Mouse (Mus musculus): ENCODE results near the gene Tmem98. TPM values are rescaled to one million over a fixed set of nuclear protein-coding genes. Genes with fewer than 3 reads are reported as not detected.

Tmem98 gene
- polyA plus RNA-seq, 1 experiment from 2014 or later, result 80.3 TPM

- 54% methylated on average over 3 of the region's 3 CpGs for WGBS
- H3K4me2 ChIP-seq (replicated peaks; ENCODE audit: low read depth, low read length), result no peak overlapping the region
- H3K9ac ChIP-seq (ENCODE audit: low read depth, low read length), result no peak overlapping the region
- H3K36me3 ChIP-seq (ENCODE audit: control insufficient read depth, insufficient read depth, low read length), result no peaks in the 10 kb centered on the region
- no peak for ATAC-seq (ENCODE audit: low FRiP score)
- H3K27ac ChIP-seq (ENCODE audit: low read depth, low read length), result no peak overlapping the region
- H3K27me3 ChIP-seq (ENCODE audit: control insufficient read depth, insufficient read depth, low read length), result no peaks in the 10 kb centered on the region
- no peak for DNase-seq (ENCODE audit: low spot score)
- H3K4me1 ChIP-seq (replicated peaks; ENCODE audit: control insufficient read depth, insufficient read depth, low read length), result no peaks in the 10 kb centered on the region
- H3K4me3 ChIP-seq (ENCODE audit: low read depth, low read length), result no peak overlapping the region
- no peaks in the 10 kb centered on the region for H3K9me3 ChIP-seq (ENCODE audit: control insufficient read depth, low read length)
Measured at GRCm38 (mm10) chr11:80802706-80803105, 7.3 kb upstream of the Tmem98 start.

GRCm38 (mm10) chr11:80808551-80809070 is 1.4 kb upstream of the Tmem98 start:
- WGBS, result 73% methylated on average over 6 of the region's 6 CpGs
- Histone ChIP-seq H3K9me3 (ENCODE audit: control insufficient read depth, low read length) (no peaks in the 10 kb centered on the region), H3K36me3 (ENCODE audit: control insufficient read depth, insufficient read depth, low read length) (no peaks in the 10 kb centered on the region), H3K4me2 (replicated peaks; ENCODE audit: low read depth, low read length) (no peak overlapping the region), H3K4me1 (replicated peaks; ENCODE audit: control insufficient read depth, insufficient read depth, low read length) (peaks cover 7% of the 10 kb centered on the region), H3K9ac (ENCODE audit: low read depth, low read length) (no peak overlapping the region), H3K27ac (ENCODE audit: low read depth, low read length) (no peak overlapping the region), H3K27me3 (ENCODE audit: control insufficient read depth, insufficient read depth, low read length) (no peaks in the 10 kb centered on the region), H3K4me3 (ENCODE audit: low read depth, low read length) (no peak overlapping the region)
- ATAC-seq (ENCODE audit: low FRiP score), result no peak
- DNase-seq (ENCODE audit: low spot score), result no peak

- Histone ChIP-seq H3K27ac (ENCODE audit: low read depth, low read length) (no peak overlapping the region; the same call in 1 of the 2 replicates), H3K4me3 (ENCODE audit: low read depth, low read length) (peak overlapping the region; percentile 66), H3K4me1 (replicated peaks; ENCODE audit: control insufficient read depth, insufficient read depth, low read length) (peaks cover 7% of the 10 kb centered on the region), H3K36me3 (ENCODE audit: control insufficient read depth, insufficient read depth, low read length) (0 out of 2 replicates have a peak, but pooled peaks cover 5% of the 10 kb centered on the region), H3K9me3 (ENCODE audit: control insufficient read depth, low read length) (no peaks in the 10 kb centered on the region), H3K9ac (ENCODE audit: low read depth, low read length) (peak overlapping the region; percentile 93), H3K4me2 (replicated peaks; ENCODE audit: low read depth, low read length) (peak overlapping the region; percentile 91), H3K27me3 (ENCODE audit: control insufficient read depth, insufficient read depth, low read length) (no peaks in the 10 kb centered on the region)
- DNase-seq (ENCODE audit: low spot score), result no peak
- ATAC-seq (ENCODE audit: low FRiP score), result peak; percentile 57
- WGBS, result 49% methylated on average over 5 of the region's 6 CpGs
Measured at GRCm38 (mm10) chr11:80809666-80809992, 346 bp upstream of the Tmem98 start.

GRCm38 (mm10) chr11:80811156-80811555 is 1.2 kb downstream of the Tmem98 start:
- Histone ChIP-seq H3K36me3 (ENCODE audit: control insufficient read depth, insufficient read depth, low read length) (peaks cover 8% of the 10 kb centered on the region; the same call in 1 of the 2 replicates), H3K4me2 (replicated peaks; ENCODE audit: low read depth, low read length) (peak overlapping the region; percentile 91), H3K4me1 (replicated peaks; ENCODE audit: control insufficient read depth, insufficient read depth, low read length) (peaks cover 7% of the 10 kb centered on the region), H3K27ac (ENCODE audit: low read depth, low read length) (no peak overlapping the region; the same call in 1 of the 2 replicates), H3K9me3 (ENCODE audit: control insufficient read depth, low read length) (no peaks in the 10 kb centered on the region), H3K4me3 (ENCODE audit: low read depth, low read length) (peak overlapping the region; percentile 66), H3K27me3 (ENCODE audit: control insufficient read depth, insufficient read depth, low read length) (no peaks in the 10 kb centered on the region), H3K9ac (ENCODE audit: low read depth, low read length) (peak overlapping the region; percentile 93)
- ATAC-seq (ENCODE audit: low FRiP score) (no peak), DNase-seq (ENCODE audit: low spot score) (peak; percentile 38)
- WGBS, result 25% methylated on average over 5 of the region's 5 CpGs

- DNase-seq (ENCODE audit: low spot score) (no peak), ATAC-seq (ENCODE audit: low FRiP score) (no peak)
- WGBS, result 87% methylated on average over 7 of the region's 7 CpGs
- Histone ChIP-seq H3K4me1 (replicated peaks; ENCODE audit: control insufficient read depth, insufficient read depth, low read length) (peaks cover 4% of the 10 kb centered on the region; the same call in 1 of the 2 replicates), H3K27me3 (ENCODE audit: control insufficient read depth, insufficient read depth, low read length) (no peaks in the 10 kb centered on the region), H3K9ac (ENCODE audit: low read depth, low read length) (no peak overlapping the region), H3K4me2 (replicated peaks; ENCODE audit: low read depth, low read length) (no peak overlapping the region), H3K9me3 (ENCODE audit: control insufficient read depth, low read length) (no peaks in the 10 kb centered on the region), H3K36me3 (ENCODE audit: control insufficient read depth, insufficient read depth, low read length) (peaks cover 8% of the 10 kb centered on the region; the same call in 1 of the 2 replicates), H3K27ac (ENCODE audit: low read depth, low read length) (no peak overlapping the region), H3K4me3 (ENCODE audit: low read depth, low read length) (no peak overlapping the region)
Measured at GRCm38 (mm10) chr11:80815354-80815753, 5.4 kb downstream of the Tmem98 start.

GRCm38 (mm10) chr11:80818060-80818697 is 8.2 kb downstream of the Tmem98 start:
- Histone ChIP-seq H3K9ac (ENCODE audit: low read depth, low read length) (no peak overlapping the region), H3K4me2 (replicated peaks; ENCODE audit: low read depth, low read length) (no peak overlapping the region), H3K4me1 (replicated peaks; ENCODE audit: control insufficient read depth, insufficient read depth, low read length) (no peaks in the 10 kb centered on the region), H3K4me3 (ENCODE audit: low read depth, low read length) (no peak overlapping the region), H3K9me3 (ENCODE audit: control insufficient read depth, low read length) (no peaks in the 10 kb centered on the region), H3K36me3 (ENCODE audit: control insufficient read depth, insufficient read depth, low read length) (peaks cover 10% of the 10 kb centered on the region; the same call in 1 of the 2 replicates), H3K27ac (ENCODE audit: low read depth, low read length) (0 out of 2 replicates have a peak overlapping the region, but pooled peaks have one; percentile 19), H3K27me3 (ENCODE audit: control insufficient read depth, insufficient read depth, low read length) (no peaks in the 10 kb centered on the region)
- WGBS, result 37% methylated on average over 11 of the region's 11 CpGs
- peak; percentile 84 for DNase-seq (ENCODE audit: low spot score)
- ATAC-seq (ENCODE audit: low FRiP score), result peak; percentile 27; the same call in 1 of the 2 replicates

GRCm38 (mm10) chr11:80820085-80820484 is 10.1 kb downstream of the Tmem98 start:
- 91% methylated on average over 3 of the region's 3 CpGs for WGBS
- no peak overlapping the region for H3K4me3 ChIP-seq (ENCODE audit: low read depth, low read length)
- no peaks in the 10 kb centered on the region for H3K9me3 ChIP-seq (ENCODE audit: control insufficient read depth, low read length)
- no peak overlapping the region for H3K4me2 ChIP-seq (replicated peaks; ENCODE audit: low read depth, low read length)
- H3K27ac ChIP-seq (ENCODE audit: low read depth, low read length), result no peak overlapping the region
- no peaks in the 10 kb centered on the region for H3K27me3 ChIP-seq (ENCODE audit: control insufficient read depth, insufficient read depth, low read length)
- no peaks in the 10 kb centered on the region for H3K4me1 ChIP-seq (replicated peaks; ENCODE audit: control insufficient read depth, insufficient read depth, low read length)
- H3K36me3 ChIP-seq (ENCODE audit: control insufficient read depth, insufficient read depth, low read length), result peaks cover 5% of the 10 kb centered on the region; the same call in 1 of the 2 replicates
- ATAC-seq (ENCODE audit: low FRiP score) (no peak), DNase-seq (ENCODE audit: low spot score) (no peak)
- H3K9ac ChIP-seq (ENCODE audit: low read depth, low read length), result no peak overlapping the region

- Histone ChIP-seq H3K27me3 (ENCODE audit: control insufficient read depth, insufficient read depth, low read length) (no peaks in the 10 kb centered on the region), H3K27ac (ENCODE audit: low read depth, low read length) (no peak overlapping the region), H3K36me3 (ENCODE audit: control insufficient read depth, insufficient read depth, low read length) (peaks cover 2% of the 10 kb centered on the region; the same call in 1 of the 2 replicates), H3K4me2 (replicated peaks; ENCODE audit: low read depth, low read length) (no peak overlapping the region), H3K9ac (ENCODE audit: low read depth, low read length) (no peak overlapping the region), H3K9me3 (ENCODE audit: control insufficient read depth, low read length) (no peaks in the 10 kb centered on the region), H3K4me3 (ENCODE audit: low read depth, low read length) (no peak overlapping the region), H3K4me1 (replicated peaks; ENCODE audit: control insufficient read depth, insufficient read depth, low read length) (no peaks in the 10 kb centered on the region)
- no peak for DNase-seq (ENCODE audit: low spot score)
- WGBS, result 60% methylated on average over 14 of the region's 14 CpGs
- ATAC-seq (ENCODE audit: low FRiP score), result no peak
Measured at GRCm38 (mm10) chr11:80821296-80821695, 11.3 kb downstream of the Tmem98 start.

- Histone ChIP-seq H3K27ac (ENCODE audit: low read depth, low read length) (no peak overlapping the region), H3K9me3 (ENCODE audit: control insufficient read depth, low read length) (no peaks in the 10 kb centered on the region), H3K36me3 (ENCODE audit: control insufficient read depth, insufficient read depth, low read length) (peaks cover 2% of the 10 kb centered on the region; the same call in 1 of the 2 replicates), H3K4me2 (replicated peaks; ENCODE audit: low read depth, low read length) (no peak overlapping the region), H3K27me3 (ENCODE audit: control insufficient read depth, insufficient read depth, low read length) (no peaks in the 10 kb centered on the region), H3K4me1 (replicated peaks; ENCODE audit: control insufficient read depth, insufficient read depth, low read length) (no peaks in the 10 kb centered on the region), H3K4me3 (ENCODE audit: low read depth, low read length) (no peak overlapping the region), H3K9ac (ENCODE audit: low read depth, low read length) (no peak overlapping the region)
- WGBS, result 90% methylated on average over 9 of the region's 9 CpGs
- ATAC-seq (ENCODE audit: low FRiP score) (no peak), DNase-seq (ENCODE audit: low spot score) (no peak)
Measured at GRCm38 (mm10) chr11:80821794-80822193, 11.8 kb downstream of the Tmem98 start.
